Mouse (Mus musculus): ENCODE measurements around the gene Rab40b. TPM values are rescaled to one million over a fixed set of nuclear protein-coding genes. Genes with fewer than 3 reads are reported as not detected.

The Rab40b gene
- 10 to 100 TPM; 46.1 to 58.1 TPM for total RNA-seq (2021)

- peak; percentile 90 to 99 for DNase-seq (ENCODE audit: low spot score in 2 of 2)
- intact Hi-C loops (cut with DNase I): loop anchor here (1.0 kb wide), 2 partner anchors 33 to 46 kb away; partner anchors contain the start of genes Fn3k and Fn3krp
These were observed at the start of gene Rab40b for GRCm38 (mm10) chr11:121387750-121388553. Rab40b (minus strand) TSS chr11:121388251.

GRCm38 (mm10) chr11:121437236-121437635, 49.2 kb upstream of the Rab40b start:
- DNase-seq (ENCODE audit: low spot score in 2 of 2): no peak
- intact Hi-C loops (cut with DNase I): no loop called here

DNA sequence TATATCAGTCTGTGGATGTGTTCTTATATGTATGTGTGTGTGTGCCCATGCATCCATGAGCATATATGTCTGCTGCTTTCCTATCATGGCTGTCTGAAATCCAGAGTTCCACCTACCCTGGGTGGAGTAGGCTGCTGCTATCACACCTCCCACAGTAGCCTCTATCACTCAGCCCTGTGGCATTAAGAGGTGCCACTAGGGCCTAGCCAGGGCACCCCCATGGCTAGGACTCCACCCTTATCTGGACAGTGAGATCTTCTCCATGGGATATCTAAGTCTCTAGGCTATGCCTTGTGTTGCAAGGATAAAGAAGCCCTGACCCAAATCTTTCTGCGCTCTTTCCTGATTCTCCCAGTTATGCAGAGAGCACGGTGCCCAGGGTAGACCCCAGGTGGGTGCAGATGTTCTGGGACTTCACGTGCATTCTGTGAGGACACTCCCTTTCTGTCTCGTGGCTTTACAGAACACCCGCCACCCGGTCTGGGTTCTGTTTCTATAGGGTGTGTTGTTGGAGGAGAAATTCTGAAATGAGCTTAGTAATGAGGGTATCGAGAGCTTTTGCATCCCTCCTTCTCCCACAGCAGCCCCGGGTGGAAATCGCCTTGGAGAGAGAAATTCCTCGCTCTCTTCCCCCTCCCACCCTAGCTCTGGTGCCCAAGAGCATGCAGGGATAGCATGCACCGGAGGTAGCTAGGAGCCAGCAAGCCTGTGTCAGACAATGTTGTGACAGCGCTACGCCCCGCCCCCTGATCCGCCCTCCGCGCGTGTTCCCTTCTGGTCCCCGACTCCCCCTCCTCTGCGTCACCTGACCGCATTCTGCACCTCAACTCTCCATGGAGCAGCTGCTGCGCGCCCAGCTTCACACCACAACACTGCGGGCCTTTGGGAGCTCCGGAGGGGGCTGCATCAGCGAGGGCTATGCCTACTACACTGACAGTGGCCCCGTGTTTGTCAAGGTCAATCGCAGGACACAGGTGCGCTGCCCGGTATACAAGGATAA, 46.4 kb upstream of the Rab40b start, which contains the start of gene Fn3k:
Fn3k (plus strand) TSS at position 758 of the 1,000 bp plus-strand sequence.
- peak; percentile 93 to 99 for DNase-seq (ENCODE audit: low spot score in 2 of 2)
- intact Hi-C loops (cut with DNase I): loop anchor here (1.0 kb wide), 1 partner anchor 46 kb away; the partner anchor contains the start of gene Rab40b

DNA sequence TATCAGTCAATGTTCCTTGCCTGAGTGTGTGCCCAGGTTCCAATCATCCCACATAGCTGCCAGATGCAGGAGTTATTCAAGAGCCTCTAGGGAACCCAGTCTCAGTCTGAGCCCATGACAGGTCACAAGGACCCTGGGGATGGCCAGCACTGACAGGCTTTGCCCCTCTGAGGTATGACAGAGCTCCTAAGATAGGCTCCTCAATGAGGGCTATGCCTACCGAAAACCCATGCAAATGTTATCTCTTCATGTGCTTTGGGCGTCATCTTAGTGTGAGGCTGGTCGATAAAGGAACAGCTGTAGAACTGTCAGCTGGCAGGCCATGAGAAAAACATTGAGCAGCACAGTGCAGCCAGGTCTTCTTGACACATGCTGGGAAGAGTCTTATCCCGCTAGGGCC, 45.3 kb upstream of the Rab40b start:
- intact Hi-C loops (cut with DNase I): no loop called here
- peak in 1 of 2 experiments; percentile 7 for DNase-seq (ENCODE audit: low spot score in 2 of 2)

GRCm38 (mm10) chr11:121421553-121422173, 33.6 kb upstream of the Rab40b start:
- DNase-seq (ENCODE audit: low spot score in 2 of 2): no peak
- intact Hi-C loops (cut with DNase I): loop anchor here (1.0 to 5.0 kb wide), 3 partner anchors 34 to 69 kb away; partner anchors contain the start of gene Wdr45b

DNA sequence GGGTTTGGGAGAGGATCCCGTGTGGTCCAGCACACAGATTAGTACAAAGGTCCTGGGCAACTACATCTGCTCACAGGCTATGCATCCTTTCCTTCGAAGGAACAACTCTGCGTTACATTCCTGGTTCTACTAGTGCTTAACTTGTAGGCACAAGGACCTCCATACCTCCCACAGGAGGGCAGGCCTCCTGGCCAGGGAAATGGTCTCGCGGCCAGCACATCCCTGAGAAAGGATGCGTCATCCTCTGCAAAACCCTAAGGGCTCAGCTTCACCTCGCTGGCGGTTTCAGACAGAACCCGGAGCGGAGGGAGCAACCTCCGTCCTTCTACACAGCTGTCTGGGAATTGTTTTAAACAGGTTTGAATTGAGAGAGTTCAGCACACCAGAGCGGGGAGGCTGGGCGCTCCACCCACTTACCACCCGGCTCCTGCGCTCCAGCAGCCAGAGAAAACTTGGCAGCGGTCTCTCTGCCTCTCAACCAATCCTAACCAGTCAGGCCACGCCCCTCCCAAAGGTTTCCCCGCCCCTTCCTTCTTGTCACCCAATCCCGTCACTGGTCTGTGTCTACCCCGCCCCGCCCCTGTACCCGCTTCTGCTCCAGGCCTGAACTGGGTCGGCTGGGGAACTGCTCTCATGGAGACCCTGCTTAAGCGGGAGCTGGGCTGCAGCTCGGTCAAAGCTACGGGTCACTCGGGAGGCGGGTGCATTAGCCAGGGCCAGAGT, 32.9 kb upstream of the Rab40b start, which contains the start of gene Fn3krp:
Fn3krp (plus strand) TSS at position 572 of the 723 bp plus-strand sequence.
- DNase-seq (ENCODE audit: low spot score in 2 of 2): peak; percentile 98 to 100
- intact Hi-C loops (cut with DNase I): loop anchor here (1.0 to 5.0 kb wide), 3 partner anchors 34 to 69 kb away; partner anchors contain the start of gene Wdr45b

DNA sequence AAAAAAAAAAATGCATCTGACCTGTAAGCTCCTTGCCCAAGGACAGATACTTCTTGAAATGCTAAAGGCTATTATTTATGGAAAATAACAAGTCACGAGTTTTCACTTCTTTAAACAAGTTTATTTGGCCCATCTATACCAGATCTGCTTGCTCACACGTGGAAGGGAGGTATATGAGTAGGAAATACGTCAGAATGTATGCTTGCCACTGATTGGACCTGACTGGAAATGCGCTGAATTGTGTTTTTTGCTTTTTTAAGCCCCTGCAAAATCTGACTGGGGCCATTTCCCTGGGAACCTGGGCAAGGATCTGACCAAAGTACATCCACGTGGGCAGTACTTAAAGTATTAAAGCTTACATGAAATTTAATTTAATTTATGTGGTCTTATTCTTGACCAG, 32.3 kb upstream of the Rab40b start:
- intact Hi-C loops (cut with DNase I): loop anchor here (5.0 kb wide), 2 partner anchors 48 to 68 kb away; partner anchors contain the start of gene Wdr45b
- DNase-seq (ENCODE audit: low spot score in 2 of 2): no peak

- intact Hi-C loops (cut with DNase I): no loop called here
- peak in 1 of 2 experiments; percentile 81 for DNase-seq (ENCODE audit: low spot score in 2 of 2)
These were observed 30.9 kb upstream of the Rab40b start for GRCm38 (mm10) chr11:121418932-121419331.

DNA sequence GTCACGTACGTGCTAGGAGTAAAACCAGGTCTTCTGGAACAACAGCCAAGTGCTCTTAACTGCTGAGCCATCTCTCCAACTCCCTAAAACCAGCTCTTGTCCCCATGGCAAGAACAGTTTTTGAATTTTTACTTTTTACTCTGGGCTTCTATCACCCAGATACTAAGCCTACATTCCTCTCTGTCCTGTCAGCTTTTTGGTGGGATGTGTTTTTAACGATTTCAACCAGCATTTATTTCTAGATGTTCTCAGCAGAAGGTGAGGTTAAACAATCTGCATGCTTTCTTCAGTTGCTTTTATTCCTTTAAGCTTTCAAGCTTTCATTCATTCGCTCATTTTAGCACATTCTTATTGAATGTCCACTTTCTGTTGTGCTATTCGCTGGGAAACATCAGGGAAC, 29.9 kb upstream of the Rab40b start:
- DNase-seq (ENCODE audit: low spot score in 2 of 2): peak in 1 of 2 experiments; percentile 52
- intact Hi-C loops (cut with DNase I): no loop called here

- DNase-seq (ENCODE audit: low spot score in 2 of 2): no peak
- intact Hi-C loops (cut with DNase I): no loop called here
These were observed 27.3 kb upstream of the Rab40b start for GRCm38 (mm10) chr11:121415351-121415750.

- intact Hi-C loops (cut with DNase I): no loop called here
- peak in 1 of 2 experiments; percentile 50 for DNase-seq (ENCODE audit: low spot score in 2 of 2)
These were observed 26.7 kb upstream of the Rab40b start for GRCm38 (mm10) chr11:121414762-121415161.

DNA sequence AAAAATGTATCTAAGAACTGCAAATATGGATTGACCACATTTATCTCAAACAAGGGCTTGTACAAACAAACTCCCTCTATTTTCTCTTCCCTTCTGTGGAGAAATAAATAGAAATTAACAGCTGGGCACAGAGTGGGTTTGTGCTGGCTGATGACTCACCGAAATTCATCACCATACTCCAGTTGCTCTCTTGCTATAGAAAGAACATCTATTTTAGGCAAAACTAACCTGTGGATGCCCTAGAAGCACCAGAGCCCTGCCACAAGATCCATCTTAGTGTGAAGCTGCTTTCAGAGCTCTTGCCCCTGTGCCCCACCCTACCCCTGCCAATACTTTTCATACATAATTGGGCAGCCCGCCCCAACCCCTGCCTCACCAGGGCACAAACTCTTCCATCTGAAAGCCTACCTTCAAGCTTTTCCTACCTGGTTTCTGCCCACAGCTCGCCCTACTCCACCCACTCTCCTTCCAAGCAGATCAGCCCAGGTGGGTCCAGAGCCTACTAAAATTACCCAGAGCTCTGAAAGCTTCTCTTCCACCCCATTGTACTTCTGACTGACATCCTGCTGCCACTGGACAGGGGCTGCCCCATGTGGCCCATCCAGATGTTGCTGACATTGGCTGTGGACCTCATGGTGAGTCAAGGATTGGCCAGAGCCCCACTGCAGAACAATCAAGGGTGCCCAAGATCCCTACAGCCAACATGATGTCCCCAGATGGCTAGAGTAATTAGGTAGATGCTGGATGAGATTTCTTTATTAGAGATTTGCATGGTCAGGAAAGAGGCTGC, 19.5 kb upstream of the Rab40b start:
- intact Hi-C loops (cut with DNase I): no loop called here
- peak; percentile 49 to 91 for DNase-seq (ENCODE audit: low spot score in 2 of 2)

- DNase-seq (ENCODE audit: low spot score in 2 of 2): no peak
- intact Hi-C loops (cut with DNase I): no loop called here
These were observed 4.4 kb upstream of the Rab40b start for GRCm38 (mm10) chr11:121392405-121392804.

DNA sequence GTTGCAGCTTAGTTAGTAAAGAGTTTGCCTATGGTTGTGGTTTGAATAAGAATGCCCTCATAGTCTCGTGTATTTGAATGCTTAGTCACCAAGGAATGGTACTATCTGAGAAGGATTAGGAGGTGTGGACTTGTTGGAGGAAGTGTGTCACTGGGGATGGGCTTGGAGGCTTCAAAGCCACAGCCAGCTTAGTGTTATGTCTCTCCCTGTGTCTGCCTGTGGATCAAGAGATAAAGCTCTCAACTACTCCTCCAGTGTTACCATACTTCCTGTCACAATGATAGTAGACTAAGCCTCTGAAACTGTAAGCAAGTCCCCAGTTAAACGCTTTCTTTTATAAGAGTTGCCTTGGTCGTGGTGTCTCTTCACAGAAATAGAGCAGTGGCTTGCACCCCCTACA, 2.7 kb upstream of the Rab40b start:
- intact Hi-C loops (cut with DNase I): no loop called here
- DNase-seq (ENCODE audit: low spot score in 2 of 2): no peak

DNA sequence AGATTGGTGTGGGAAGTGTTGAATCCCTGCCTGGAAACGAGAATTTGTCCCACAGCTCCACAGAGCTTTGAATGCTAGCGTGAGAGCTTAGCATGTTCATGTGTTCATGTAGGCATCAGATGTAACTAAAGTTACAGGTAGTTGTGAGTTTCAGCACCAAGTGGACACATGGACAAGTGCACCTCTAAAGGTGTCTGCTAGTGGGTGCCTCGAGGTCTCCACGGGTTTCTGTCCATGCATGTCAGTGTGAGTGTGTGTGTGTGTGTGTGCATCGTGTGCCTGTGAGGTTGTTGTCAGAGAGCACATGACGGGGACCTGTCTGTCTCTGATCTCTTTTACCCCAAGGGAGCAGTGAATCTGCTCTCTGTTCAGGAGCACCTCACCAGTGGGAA, 499 bp upstream of the Rab40b start:
- intact Hi-C loops (cut with DNase I): loop anchor here (1.0 kb wide), 1 partner anchor 46 kb away; the partner anchor contains the start of gene Fn3k
- no peak for DNase-seq (ENCODE audit: low spot score in 2 of 2)

DNA sequence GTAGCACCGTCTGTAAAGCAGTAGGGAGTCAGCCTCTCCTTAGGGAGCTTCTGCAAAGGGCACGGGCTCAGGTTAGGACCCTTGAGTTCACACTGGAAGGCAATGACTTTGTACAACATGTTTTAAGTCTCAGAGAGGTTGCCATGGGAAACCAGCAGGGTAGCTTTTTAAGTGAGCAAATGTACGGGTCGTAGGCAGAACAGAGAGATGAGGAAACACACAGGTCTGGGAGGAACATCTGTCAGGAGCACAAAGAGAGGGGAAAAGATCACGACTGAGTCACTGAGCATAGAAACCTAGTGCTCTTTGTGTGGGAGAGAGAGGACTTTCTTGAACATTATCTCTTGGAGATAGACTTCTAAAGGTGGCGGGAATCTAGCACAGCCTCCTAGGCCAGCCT, 7.8 kb downstream of the Rab40b start:
- intact Hi-C loops (cut with DNase I): no loop called here
- DNase-seq (ENCODE audit: low spot score in 2 of 2): no peak

GRCm38 (mm10) chr11:121378644-121379043, 9.4 kb downstream of the Rab40b start:
- DNase-seq (ENCODE audit: low spot score in 2 of 2): no peak
- intact Hi-C loops (cut with DNase I): no loop called here

- peak in 1 of 2 experiments; percentile 51 for DNase-seq (ENCODE audit: low spot score in 2 of 2)
- intact Hi-C loops (cut with DNase I): loop anchor here (5.0 kb wide), 1 partner anchor 49 kb away; the partner anchor contains the start of gene Fn3krp
These were observed 14.7 kb downstream of the Rab40b start for GRCm38 (mm10) chr11:121373305-121373704.
